Mouse (Mus musculus) forebrain, embryonic 16.5 days (tissue): ENCODE results near the gene Cep170. TPM values are rescaled to one million over a fixed set of nuclear protein-coding genes. Genes with fewer than 3 reads are reported as not detected.

Source experiments
- ATAC-seq: fragments of 200-750 bp; cut with Nextera tagmentation; 2 replicates; pipeline ENCODE4 v1.8.0; 2017; ENCODE audit warnings: mild to moderate bottlenecking, moderate library complexity
- H3K27ac ChIP-seq: fragments of 300-500 bp; sonication (generic); 2 replicates; pipeline ENCODE4 v1.5.1; 2014; ENCODE audit warnings: low read length, control low read depth
- H3K27me3 ChIP-seq: fragments of 300-500 bp; sonication (generic); replicated peaks from 2 replicates; pipeline ENCODE4 v1.6.1; 2014; ENCODE audit warnings: low read length; ENCODE audit not compliant: control insufficient read depth, insufficient read depth
- H3K36me3 ChIP-seq: fragments of 300-500 bp; sonication (generic); 2 replicates; pipeline ENCODE4 v1.6.1; 2014; ENCODE audit not compliant: control insufficient read depth, insufficient read depth
- H3K4me1 ChIP-seq: fragments of 300-500 bp; sonication (generic); replicated peaks from 2 replicates; pipeline ENCODE4 v1.6.1; 2014; ENCODE audit warnings: low read length; ENCODE audit not compliant: control insufficient read depth, insufficient read depth
- H3K4me2 ChIP-seq: fragments of 300-500 bp; sonication (generic); 2 replicates; pipeline ENCODE4 v1.6.1; 2014; ENCODE audit warnings: mild to moderate bottlenecking, low read length, control low read depth
- H3K4me3 ChIP-seq: fragments of 300-500 bp; sonication (generic); replicated peaks from 2 replicates; pipeline ENCODE4 v1.5.1; 2014; ENCODE audit warnings: mild to moderate bottlenecking, low read length, control low read depth
- H3K9ac ChIP-seq: fragments of 300-500 bp; sonication (generic); replicated peaks from 2 replicates; pipeline ENCODE4 v1.6.1; 2014; ENCODE audit warnings: low read depth, low read length, control low read depth
- H3K9me3 ChIP-seq: fragments of 300-500 bp; sonication (generic); 2 replicates; pipeline ENCODE4 v1.6.1; 2016; ENCODE audit warnings: low read length; ENCODE audit not compliant: control insufficient read depth
- WGBS: fragments of 180-500 bp; shearing (Covaris S2); extraction: QIAGEN DNeasy Blood & Tissue Kit; methylation state at CpG from one replicate; pipeline ENCODE4 v1.1.7; 2014; 5-methylcytosine and 5-hydroxymethylcytosine counted together
- polyA plus RNA-seq: library from polyadenylated mRNA; unstranded; fragments of >200 nt; fragmentation: Nextera tagmentation; extraction: Ambion mirVana; gene quantifications from 2 replicates; pipeline ENCODE4 v1.2.1, GENCODE M21; 2015

Cep170 gene
- polyA plus RNA-seq, 1 experiment from 2014 or later, result 152 TPM

- WGBS, result 91% methylated on average over 4 of the region's 4 CpGs
- Histone ChIP-seq H3K4me3 (no peak overlapping the region), H3K27me3 (no peaks in the 10 kb centered on the region), H3K9me3 (no peaks in the 10 kb centered on the region), H3K9ac (no peak overlapping the region), H3K4me1 (no peaks in the 10 kb centered on the region), H3K36me3 (no peaks in the 10 kb centered on the region; the same call in 1 of the 2 replicates), H3K27ac (no peak overlapping the region), H3K4me2 (no peak overlapping the region)
- no peak for ATAC-seq
Observed at GRCm38 (mm10) chr1:176827365-176827764, 13.5 kb upstream of the Cep170 start.

GRCm38 (mm10) chr1:176826931-176827330, 13.1 kb upstream of the Cep170 start:
- Histone ChIP-seq H3K9ac (no peak overlapping the region), H3K27me3 (no peaks in the 10 kb centered on the region), H3K36me3 (no peaks in the 10 kb centered on the region; the same call in 1 of the 2 replicates), H3K9me3 (no peaks in the 10 kb centered on the region), H3K4me1 (peaks cover 1% of the 10 kb centered on the region; the same call in 1 of the 2 replicates), H3K27ac (no peak overlapping the region), H3K4me3 (no peak overlapping the region), H3K4me2 (no peak overlapping the region)
- no peak for ATAC-seq
- WGBS, result 88% methylated on average over 4 of the region's 4 CpGs

GRCm38 (mm10) chr1:176826186-176826585, 12.3 kb upstream of the Cep170 start:
- no peak overlapping the region for H3K4me2 ChIP-seq
- H3K36me3 ChIP-seq, result no peaks in the 10 kb centered on the region; the same call in 1 of the 2 replicates
- no peaks in the 10 kb centered on the region for H3K9me3 ChIP-seq
- 88% methylated on average over 11 of the region's 11 CpGs for WGBS
- peaks cover 2% of the 10 kb centered on the region; the same call in 1 of the 2 replicates for H3K4me1 ChIP-seq
- H3K27me3 ChIP-seq, result no peaks in the 10 kb centered on the region
- no peak overlapping the region for H3K27ac ChIP-seq
- no peak for ATAC-seq
- no peak overlapping the region for H3K9ac ChIP-seq
- no peak overlapping the region for H3K4me3 ChIP-seq

- Histone ChIP-seq H3K9ac (no peak overlapping the region), H3K27ac (no peak overlapping the region), H3K36me3 (no peaks in the 10 kb centered on the region; the same call in 1 of the 2 replicates), H3K27me3 (no peaks in the 10 kb centered on the region), H3K4me3 (no peak overlapping the region), H3K9me3 (no peaks in the 10 kb centered on the region), H3K4me1 (peaks cover 2% of the 10 kb centered on the region; the same call in 1 of the 2 replicates), H3K4me2 (no peak overlapping the region)
- 80% methylated on average over 4 of the region's 4 CpGs for WGBS
- ATAC-seq, result no peak
Observed at GRCm38 (mm10) chr1:176825084-176825483, 11.2 kb upstream of the Cep170 start.

GRCm38 (mm10) chr1:176824611-176825010, 10.7 kb upstream of the Cep170 start:
- Histone ChIP-seq H3K27me3 (no peaks in the 10 kb centered on the region), H3K4me2 (no peak overlapping the region), H3K4me3 (no peak overlapping the region), H3K27ac (no peak overlapping the region), H3K9me3 (no peaks in the 10 kb centered on the region), H3K4me1 (peaks cover 2% of the 10 kb centered on the region; the same call in 1 of the 2 replicates), H3K9ac (no peak overlapping the region), H3K36me3 (no peaks in the 10 kb centered on the region; the same call in 1 of the 2 replicates)
- WGBS, result 81% methylated on average over 6 of the region's 6 CpGs
- ATAC-seq, result no peak

GRCm38 (mm10) chr1:176823889-176824288, 10.0 kb upstream of the Cep170 start:
- peaks cover 2% of the 10 kb centered on the region; the same call in 1 of the 2 replicates for H3K4me1 ChIP-seq
- no peak overlapping the region for H3K9ac ChIP-seq
- no peak for ATAC-seq
- no peaks in the 10 kb centered on the region for H3K9me3 ChIP-seq
- H3K27ac ChIP-seq, result no peak overlapping the region
- H3K27me3 ChIP-seq, result no peaks in the 10 kb centered on the region
- no peak overlapping the region for H3K4me3 ChIP-seq
- 93% methylated on average over 8 of the region's 8 CpGs for WGBS
- no peak overlapping the region for H3K4me2 ChIP-seq
- no peaks in the 10 kb centered on the region; the same call in 1 of the 2 replicates for H3K36me3 ChIP-seq

GRCm38 (mm10) chr1:176822949-176823348, 9.1 kb upstream of the Cep170 start:
- WGBS, result 85% methylated on average over 4 of the region's 4 CpGs
- no peak overlapping the region for H3K9ac ChIP-seq
- H3K36me3 ChIP-seq, result no peaks in the 10 kb centered on the region
- no peak for ATAC-seq
- no peaks in the 10 kb centered on the region for H3K27me3 ChIP-seq
- peaks cover 2% of the 10 kb centered on the region for H3K4me1 ChIP-seq
- no peaks in the 10 kb centered on the region for H3K9me3 ChIP-seq
- no peak overlapping the region for H3K4me2 ChIP-seq
- H3K27ac ChIP-seq, result no peak overlapping the region
- H3K4me3 ChIP-seq, result no peak overlapping the region

GRCm38 (mm10) chr1:176821929-176822328, 8.1 kb upstream of the Cep170 start:
- Histone ChIP-seq H3K27me3 (no peaks in the 10 kb centered on the region), H3K4me3 (no peak overlapping the region), H3K4me1 (peaks cover 2% of the 10 kb centered on the region), H3K4me2 (no peak overlapping the region), H3K9me3 (no peaks in the 10 kb centered on the region), H3K36me3 (no peaks in the 10 kb centered on the region), H3K9ac (no peak overlapping the region), H3K27ac (no peak overlapping the region)
- WGBS, result 41% methylated on average over 1 of the region's 1 CpGs
- no peak for ATAC-seq

- no peaks in the 10 kb centered on the region for H3K9me3 ChIP-seq
- H3K27ac ChIP-seq, result no peak overlapping the region
- no peaks in the 10 kb centered on the region for H3K36me3 ChIP-seq
- H3K4me2 ChIP-seq, result no peak overlapping the region
- no peak for ATAC-seq
- H3K9ac ChIP-seq, result no peak overlapping the region
- 69% methylated on average over 6 of the region's 6 CpGs for WGBS
- peaks cover 8% of the 10 kb centered on the region for H3K4me1 ChIP-seq
- H3K27me3 ChIP-seq, result no peaks in the 10 kb centered on the region
- H3K4me3 ChIP-seq, result no peak overlapping the region
Observed at GRCm38 (mm10) chr1:176818763-176819162, 4.9 kb upstream of the Cep170 start.

- Histone ChIP-seq H3K4me2 (no peak overlapping the region), H3K9me3 (no peaks in the 10 kb centered on the region), H3K36me3 (no peaks in the 10 kb centered on the region), H3K4me3 (no peak overlapping the region), H3K4me1 (peaks cover 8% of the 10 kb centered on the region), H3K27ac (no peak overlapping the region), H3K9ac (no peak overlapping the region), H3K27me3 (no peaks in the 10 kb centered on the region)
- ATAC-seq, result no peak
- WGBS, result 82% methylated on average over 2 of the region's 2 CpGs
Observed at GRCm38 (mm10) chr1:176818147-176818546, 4.3 kb upstream of the Cep170 start.
